Mouse (Mus musculus) midbrain, postnatal 0 days (tissue): ENCODE results near the gene Snx4. TPM values are rescaled to one million over a fixed set of nuclear protein-coding genes. Genes with fewer than 3 reads are reported as not detected.

Experiments used
- ATAC-seq: fragments of 200-750 bp; cut with Nextera tagmentation; 2 replicates; pipeline ENCODE4 v1.8.0; 2017; ENCODE audit warnings: moderate number of reproducible peaks, mild to moderate bottlenecking, moderate TSS enrichment, moderate library complexity; ENCODE audit not compliant: low FRiP score
- DNase-seq: peaks from one replicate; pipeline ENCODE4 v3.0.0-alpha.2; 2015; ENCODE audit warnings: low spot score
- H3K27ac ChIP-seq: fragments of 300-500 bp; sonication (generic); 2 replicates; pipeline ENCODE4 v1.5.1; 2014; ENCODE audit warnings: low read depth, mild to moderate bottlenecking, low read length, mixed read lengths
- H3K27me3 ChIP-seq: fragments of 300-500 bp; sonication (generic); 2 replicates; pipeline ENCODE4 v1.6.1; 2014; ENCODE audit warnings: low read length, control low read depth, mixed read lengths; ENCODE audit not compliant: insufficient read depth
- H3K36me3 ChIP-seq: fragments of 300-500 bp; sonication (generic); 2 replicates; pipeline ENCODE4 v1.6.1; 2014; ENCODE audit warnings: low read length, control low read depth, mixed read lengths; ENCODE audit not compliant: insufficient read depth
- H3K4me1 ChIP-seq: fragments of 300-500 bp; sonication (generic); 2 replicates; pipeline ENCODE4 v1.6.1; 2014; ENCODE audit warnings: mild to moderate bottlenecking, control low read depth, antibody characterized with exemption, low read length, mixed read lengths; ENCODE audit not compliant: insufficient read depth
- H3K4me2 ChIP-seq: fragments of 300-500 bp; sonication (generic); 2 replicates; pipeline ENCODE4 v1.6.1; 2014; ENCODE audit warnings: low read depth, mild to moderate bottlenecking, low read length, mixed read lengths; ENCODE audit not compliant: poor library complexity, severe bottlenecking
- H3K4me3 ChIP-seq: fragments of 300-500 bp; sonication (generic); 2 replicates; pipeline ENCODE4 v1.5.1; 2014; ENCODE audit warnings: low read depth, mild to moderate bottlenecking, low read length, moderate library complexity
- H3K9ac ChIP-seq: fragments of 300-500 bp; sonication (generic); replicated peaks from 2 replicates; pipeline ENCODE4 v1.6.1; 2014; ENCODE audit warnings: mild to moderate bottlenecking, low read length, moderate library complexity, mixed read lengths; ENCODE audit not compliant: poor library complexity, severe bottlenecking
- H3K9me3 ChIP-seq: fragments of 300-500 bp; sonication (generic); 2 replicates; pipeline ENCODE4 v1.6.1; 2016; ENCODE audit warnings: low read length, control low read depth
- CTCF ChIP-seq: IDR thresholded peaks from 2 replicates; pipeline ENCODE4 v1.5.1; 2016; ENCODE audit warnings: antibody characterized with exemption, mild to moderate bottlenecking
- WGBS: fragments of 180-500 bp; shearing (Covaris S2); extraction: QIAGEN DNeasy Blood & Tissue Kit; methylation state at CpG from one replicate; pipeline ENCODE4 v1.1.7; 2014; 5-methylcytosine and 5-hydroxymethylcytosine counted together
- polyA plus RNA-seq: library from polyadenylated mRNA; unstranded; fragments of >200 nt; fragmentation: Nextera tagmentation; extraction: Ambion mirVana; gene quantifications from 2 replicates; pipeline ENCODE4 v1.2.1, GENCODE M21; 2015
- total RNA-seq: library from RNA; depleted of rRNA; stranded (reverse); fragments of >200 nt; gene quantifications from 2 replicates; pipeline ENCODE4 v1.2.3, GENCODE M21; 2014

The Snx4 gene
- total and polyA plus RNA-seq, 2 experiments from 2014 or later = 65.8 to 111 TPM

GRCm38 (mm10) chr16:33234128-33234527 is 17.1 kb upstream of the Snx4 start:
- peaks cover 23% of the 10 kb centered on the region; the same call in 1 of the 2 replicates for H3K36me3 ChIP-seq

GRCm38 (mm10) chr16:33236151-33236550 is 15.1 kb upstream of the Snx4 start:
- Histone ChIP-seq H3K27me3 (no peaks in the 10 kb centered on the region), H3K4me2 (no peak overlapping the region), H3K4me3 (no peak overlapping the region), H3K9ac (no peak overlapping the region), H3K36me3 (peaks cover 26% of the 10 kb centered on the region), H3K4me1 (no peaks in the 10 kb centered on the region), H3K27ac (no peak overlapping the region), H3K9me3 (no peaks in the 10 kb centered on the region)
- ATAC-seq (no peak), DNase-seq (no peak)
- TF ChIP-seq CTCF = no peak
- WGBS = 73% methylated on average over 6 of the region's 6 CpGs

More at GRCm38 (mm10) chr16:33234128-33234527, 17.1 kb upstream of the Snx4 start:
- H3K27me3 ChIP-seq = no peaks in the 10 kb centered on the region
- H3K9ac ChIP-seq = no peak overlapping the region
- no peak overlapping the region for H3K4me3 ChIP-seq
- 75% methylated on average over 12 of the region's 12 CpGs for WGBS
- no peaks in the 10 kb centered on the region for H3K9me3 ChIP-seq
- H3K4me1 ChIP-seq = no peaks in the 10 kb centered on the region
- no peak overlapping the region for H3K4me2 ChIP-seq
- no peak for TF ChIP-seq CTCF
- DNase-seq = no peak
- no peak for ATAC-seq
- H3K27ac ChIP-seq = no peak overlapping the region

GRCm38 (mm10) chr16:33239305-33239704 is 11.9 kb upstream of the Snx4 start:
- Histone ChIP-seq H3K9me3 (no peaks in the 10 kb centered on the region), H3K4me3 (no peak overlapping the region), H3K4me1 (no peaks in the 10 kb centered on the region), H3K27me3 (no peaks in the 10 kb centered on the region), H3K9ac (no peak overlapping the region), H3K27ac (no peak overlapping the region), H3K4me2 (no peak overlapping the region), H3K36me3 (peaks cover 37% of the 10 kb centered on the region)
- TF ChIP-seq CTCF = no peak
- 97% methylated on average over 2 of the region's 2 CpGs for WGBS
- no peak for DNase-seq
- no peak for ATAC-seq

GRCm38 (mm10) chr16:33242046-33242445 is 9.2 kb upstream of the Snx4 start:
- no peaks in the 10 kb centered on the region for H3K4me1 ChIP-seq
- no peak overlapping the region for H3K4me3 ChIP-seq
- no peak overlapping the region for H3K4me2 ChIP-seq
- DNase-seq (no peak), ATAC-seq (no peak)
- peaks cover 31% of the 10 kb centered on the region for H3K36me3 ChIP-seq
- H3K27me3 ChIP-seq = no peaks in the 10 kb centered on the region
- no peaks in the 10 kb centered on the region for H3K9me3 ChIP-seq
- TF ChIP-seq CTCF = no peak
- WGBS = 84% methylated on average over 6 of the region's 6 CpGs
- H3K9ac ChIP-seq = no peak overlapping the region
- H3K27ac ChIP-seq = no peak overlapping the region

- WGBS = 92% methylated on average over 6 of the region's 6 CpGs
- Histone ChIP-seq H3K4me2 (no peak overlapping the region), H3K9ac (no peak overlapping the region), H3K9me3 (no peaks in the 10 kb centered on the region), H3K27me3 (no peaks in the 10 kb centered on the region), H3K36me3 (peaks cover 23% of the 10 kb centered on the region), H3K4me1 (no peaks in the 10 kb centered on the region), H3K4me3 (no peak overlapping the region), H3K27ac (no peak overlapping the region)
- TF ChIP-seq CTCF = peak; percentile 41
- no peak for DNase-seq
- no peak for ATAC-seq
Measured at GRCm38 (mm10) chr16:33244136-33244691, 7.0 kb upstream of the Snx4 start.

GRCm38 (mm10) chr16:33244933-33245470 is 6.2 kb upstream of the Snx4 start:
- WGBS = 96% methylated on average over 9 of the region's 9 CpGs
- Histone ChIP-seq H3K9ac (no peak overlapping the region), H3K9me3 (no peaks in the 10 kb centered on the region), H3K4me3 (no peak overlapping the region), H3K27ac (no peak overlapping the region), H3K36me3 (peaks cover 23% of the 10 kb centered on the region), H3K27me3 (no peaks in the 10 kb centered on the region), H3K4me2 (no peak overlapping the region), H3K4me1 (no peaks in the 10 kb centered on the region)
- peak; percentile 6 for DNase-seq
- no peak for TF ChIP-seq CTCF
- ATAC-seq = no peak
